Mouse (Mus musculus) forebrain, embryonic 11.5 days (tissue): ENCODE measurements around the gene Ikzf1. TPM values are rescaled to one million over a fixed set of nuclear protein-coding genes. Genes with fewer than 3 reads are reported as not detected.

Experiments used
- ATAC-seq: fragments of 200-750 bp; cut with Nextera tagmentation; replicated peaks from 2 replicates; pipeline ENCODE4 v1.8.0; 2017; ENCODE audit warnings: moderate TSS enrichment; ENCODE audit not compliant: low FRiP score
- DNase-seq: peaks from one replicate; pipeline ENCODE4 v3.0.0-alpha.2; 2017; ENCODE audit warnings: low spot score
- H3K27ac ChIP-seq: fragments of 300-500 bp; sonication (generic); 2 replicates; pipeline ENCODE4 v1.5.1; 2014; ENCODE audit warnings: low read depth, low read length
- H3K27me3 ChIP-seq: fragments of 300-500 bp; sonication (generic); 2 replicates; pipeline ENCODE4 v1.6.1; 2014; ENCODE audit warnings: mild to moderate bottlenecking, low read length, mixed read lengths; ENCODE audit not compliant: control insufficient read depth, insufficient read depth
- H3K36me3 ChIP-seq: fragments of 300-500 bp; sonication (generic); 2 replicates; pipeline ENCODE4 v1.6.1; 2014; ENCODE audit warnings: mild to moderate bottlenecking, low read length, moderate library complexity, mixed read lengths; ENCODE audit not compliant: control insufficient read depth, insufficient read depth
- H3K4me1 ChIP-seq: fragments of 300-500 bp; sonication (generic); replicated peaks from 2 replicates; pipeline ENCODE4 v1.6.1; 2014; ENCODE audit warnings: low read length, mixed read lengths; ENCODE audit not compliant: control insufficient read depth, insufficient read depth
- H3K4me2 ChIP-seq: fragments of 300-500 bp; sonication (generic); 2 replicates; pipeline ENCODE4 v1.6.1; 2014; ENCODE audit warnings: low read depth, mild to moderate bottlenecking, low read length, moderate library complexity, mixed read lengths; ENCODE audit not compliant: severe bottlenecking
- H3K4me3 ChIP-seq: fragments of 300-500 bp; sonication (generic); 2 replicates; pipeline ENCODE4 v1.5.1; 2014; ENCODE audit warnings: low read depth, low read length
- H3K9ac ChIP-seq: fragments of 300-500 bp; sonication (generic); 2 replicates; pipeline ENCODE4 v1.6.1; 2014; ENCODE audit warnings: low read length
- H3K9me3 ChIP-seq: fragments of 300-500 bp; sonication (generic); 2 replicates; pipeline ENCODE4 v1.6.1; 2016; ENCODE audit warnings: low read length, mixed read lengths; ENCODE audit not compliant: control insufficient read depth
- WGBS: fragments of 180-500 bp; shearing (Covaris S2); extraction: QIAGEN DNeasy Blood & Tissue Kit; methylation state at CpG from one replicate; pipeline ENCODE4 v1.1.7; 2014; 5-methylcytosine and 5-hydroxymethylcytosine counted together
- polyA plus RNA-seq: library from polyadenylated mRNA; unstranded; fragments of >200 nt; fragmentation: Nextera tagmentation; extraction: Ambion mirVana; gene quantifications from 2 replicates; pipeline ENCODE4 v1.2.1, GENCODE M21; 2014

Gene Ikzf1
- polyA plus RNA-seq, 1 experiment from 2014 or later, result 3.4 TPM

DNA sequence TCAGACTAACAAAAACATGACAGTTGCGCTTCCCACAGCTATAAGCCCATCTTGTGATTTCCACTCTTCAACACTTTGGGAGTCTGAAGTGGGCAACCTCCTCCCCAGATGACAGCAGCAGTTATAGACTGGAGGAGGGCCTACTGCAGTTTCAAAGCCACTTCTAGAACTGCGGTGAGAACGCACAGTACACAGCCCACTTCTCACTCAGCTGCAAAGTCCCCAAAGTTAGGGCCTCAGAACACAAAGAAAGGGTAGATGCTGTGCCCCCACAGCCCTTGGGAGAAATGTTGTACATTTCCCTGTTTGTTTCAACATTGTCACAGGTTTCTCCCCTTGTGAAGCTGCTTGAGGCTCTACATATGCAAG lies 16.9 kb upstream of the Ikzf1 start:
- Histone ChIP-seq H3K9ac (no peak overlapping the region), H3K9me3 (no peaks in the 10 kb centered on the region), H3K27me3 (no peaks in the 10 kb centered on the region), H3K4me2 (no peak overlapping the region), H3K36me3 (no peaks in the 10 kb centered on the region), H3K4me1 (no peaks in the 10 kb centered on the region), H3K27ac (no peak overlapping the region), H3K4me3 (no peak overlapping the region)
- DNase-seq (no peak), ATAC-seq (no peak)
- 96% methylated on average over 3 of the region's 3 CpGs for WGBS

DNA sequence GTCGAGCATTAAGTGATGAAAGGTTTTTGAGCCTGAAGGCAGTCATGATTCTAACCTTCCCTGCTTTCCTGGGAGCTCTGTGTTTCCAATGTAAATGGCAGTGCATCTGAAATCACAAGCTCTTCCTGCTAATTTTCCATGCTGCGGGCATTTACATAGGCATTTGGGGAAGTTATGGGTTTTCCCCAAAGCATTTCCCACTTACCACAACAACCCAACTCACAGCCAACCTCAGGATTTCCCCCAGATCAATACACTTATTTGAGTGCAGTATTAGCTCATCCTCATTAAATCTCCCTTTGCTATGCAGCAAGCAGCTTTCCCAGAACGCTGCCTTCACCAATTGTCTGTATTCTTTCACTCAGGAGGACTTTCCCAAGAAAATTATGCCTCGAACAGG lies 11.8 kb upstream of the Ikzf1 start:
- Histone ChIP-seq H3K9ac (no peak overlapping the region), H3K4me1 (no peaks in the 10 kb centered on the region), H3K4me2 (no peak overlapping the region), H3K27ac (no peak overlapping the region), H3K9me3 (no peaks in the 10 kb centered on the region), H3K36me3 (no peaks in the 10 kb centered on the region), H3K4me3 (no peak overlapping the region), H3K27me3 (no peaks in the 10 kb centered on the region)
- 72% methylated on average over 4 of the region's 4 CpGs for WGBS
- no peak for DNase-seq
- no peak for ATAC-seq

DNA sequence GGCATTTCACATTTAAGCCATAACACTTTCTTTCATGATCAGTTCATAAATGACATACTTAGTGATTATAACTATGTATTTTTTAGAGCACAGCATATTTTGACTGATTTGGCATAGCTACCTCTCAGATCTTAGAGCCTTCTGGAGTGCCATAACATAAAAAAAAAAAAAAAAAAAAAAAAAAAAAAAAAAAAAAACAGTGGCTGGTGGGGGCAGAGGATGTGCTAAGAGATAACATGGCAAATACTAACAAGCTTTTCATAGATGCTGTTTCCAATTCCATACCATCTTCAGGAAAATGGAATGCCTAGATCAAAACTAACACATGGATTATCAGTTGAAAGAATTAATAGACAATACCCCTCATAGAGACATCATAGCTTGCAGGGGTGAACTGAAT lies 9.7 kb upstream of the Ikzf1 start:
- Histone ChIP-seq H3K4me1 (no peaks in the 10 kb centered on the region), H3K4me3 (no peak overlapping the region), H3K9ac (no peak overlapping the region), H3K27me3 (no peaks in the 10 kb centered on the region), H3K36me3 (no peaks in the 10 kb centered on the region), H3K27ac (no peak overlapping the region), H3K4me2 (no peak overlapping the region), H3K9me3 (no peaks in the 10 kb centered on the region)
- DNase-seq (no peak), ATAC-seq (no peak)

DNA sequence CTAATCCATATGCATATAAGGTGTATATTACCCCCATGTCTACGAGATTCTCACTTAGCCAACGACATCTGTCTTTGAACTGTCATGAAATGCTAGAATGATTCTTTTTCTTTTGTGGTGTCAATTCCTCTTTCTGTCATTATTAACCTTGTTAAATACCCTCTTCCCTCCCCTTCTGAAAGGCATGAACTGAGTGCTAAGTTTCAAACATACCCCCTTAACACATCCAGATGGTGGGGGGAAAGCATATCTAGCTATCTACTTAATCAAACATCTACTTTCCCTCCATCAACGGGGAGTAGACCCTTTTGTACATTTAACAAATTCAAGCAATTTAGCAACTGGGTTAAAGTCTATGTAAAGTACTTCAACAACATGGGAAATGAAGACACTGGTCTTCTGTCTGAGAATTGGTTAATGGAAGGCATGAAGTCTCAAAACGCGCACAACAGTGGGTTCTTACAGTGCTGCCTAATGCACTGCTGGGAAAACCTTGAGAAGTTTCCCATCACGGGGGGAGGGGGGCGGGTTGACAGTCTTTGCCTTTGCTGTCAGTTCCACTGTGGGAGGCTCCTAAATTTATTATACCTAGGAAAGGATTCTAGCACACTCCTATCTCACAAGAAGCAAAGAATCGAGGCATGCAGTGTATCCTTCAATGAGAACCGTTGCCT lies 8.6 kb upstream of the Ikzf1 start:
- no peak overlapping the region for H3K9ac ChIP-seq
- no peaks in the 10 kb centered on the region for H3K9me3 ChIP-seq
- H3K27ac ChIP-seq, result no peak overlapping the region
- DNase-seq (no peak), ATAC-seq (no peak)
- no peaks in the 10 kb centered on the region for H3K36me3 ChIP-seq
- no peak overlapping the region for H3K4me2 ChIP-seq
- 88% methylated on average over 9 of the region's 9 CpGs for WGBS
- no peaks in the 10 kb centered on the region for H3K27me3 ChIP-seq
- H3K4me3 ChIP-seq, result no peak overlapping the region
- no peaks in the 10 kb centered on the region for H3K4me1 ChIP-seq

DNA sequence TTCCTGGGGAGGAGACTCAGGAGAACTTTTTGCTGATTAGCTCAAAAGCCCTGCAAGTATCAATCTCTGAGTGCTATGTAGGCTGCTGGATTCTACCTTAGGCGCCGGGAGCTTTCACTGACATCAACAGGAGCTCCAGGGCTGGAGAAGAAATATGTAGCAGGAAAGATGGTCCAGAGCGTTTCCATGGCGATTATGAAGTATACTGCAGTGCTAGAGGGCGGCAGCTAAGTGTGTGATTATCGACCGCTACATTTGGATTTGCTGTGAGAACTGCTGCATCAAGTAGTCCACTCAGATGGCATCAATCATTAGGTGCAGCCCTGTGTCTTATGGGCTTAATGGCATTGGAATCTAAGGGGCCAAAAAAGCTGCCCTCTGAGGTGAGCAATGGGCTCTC lies 7.6 kb upstream of the Ikzf1 start:
- Histone ChIP-seq H3K4me1 (no peaks in the 10 kb centered on the region), H3K27ac (no peak overlapping the region), H3K9me3 (no peaks in the 10 kb centered on the region), H3K9ac (no peak overlapping the region), H3K36me3 (no peaks in the 10 kb centered on the region), H3K27me3 (no peaks in the 10 kb centered on the region), H3K4me3 (no peak overlapping the region), H3K4me2 (no peak overlapping the region)
- 93% methylated on average over 7 of the region's 7 CpGs for WGBS
- DNase-seq, result no peak
- no peak for ATAC-seq

DNA sequence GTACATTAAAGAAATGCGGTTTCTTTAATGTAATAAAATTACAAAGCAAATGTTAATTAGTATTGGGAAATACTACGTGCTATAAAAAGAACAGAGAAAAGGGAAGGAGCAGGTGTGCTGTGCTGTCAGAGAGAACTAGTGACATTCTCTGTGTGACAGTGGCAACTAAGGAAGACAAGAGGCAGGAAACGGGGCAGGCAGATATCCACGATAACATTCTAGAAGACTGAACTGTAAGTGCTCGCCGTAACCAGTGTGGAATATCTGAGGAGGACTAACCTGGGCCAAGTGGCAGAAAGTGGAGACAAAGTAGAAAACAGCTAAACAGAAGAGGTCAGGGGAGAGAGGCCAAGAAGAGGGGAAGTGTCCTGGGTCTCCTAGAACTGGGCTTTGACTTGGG lies 5.8 kb upstream of the Ikzf1 start:
- Histone ChIP-seq H3K27me3 (no peaks in the 10 kb centered on the region; the same call in 1 of the 2 replicates), H3K36me3 (no peaks in the 10 kb centered on the region), H3K4me3 (no peak overlapping the region), H3K4me2 (no peak overlapping the region), H3K27ac (no peak overlapping the region), H3K4me1 (no peaks in the 10 kb centered on the region), H3K9ac (no peak overlapping the region), H3K9me3 (no peaks in the 10 kb centered on the region)
- no peak for DNase-seq
- 84% methylated on average over 6 of the region's 6 CpGs for WGBS
- no peak for ATAC-seq

DNA sequence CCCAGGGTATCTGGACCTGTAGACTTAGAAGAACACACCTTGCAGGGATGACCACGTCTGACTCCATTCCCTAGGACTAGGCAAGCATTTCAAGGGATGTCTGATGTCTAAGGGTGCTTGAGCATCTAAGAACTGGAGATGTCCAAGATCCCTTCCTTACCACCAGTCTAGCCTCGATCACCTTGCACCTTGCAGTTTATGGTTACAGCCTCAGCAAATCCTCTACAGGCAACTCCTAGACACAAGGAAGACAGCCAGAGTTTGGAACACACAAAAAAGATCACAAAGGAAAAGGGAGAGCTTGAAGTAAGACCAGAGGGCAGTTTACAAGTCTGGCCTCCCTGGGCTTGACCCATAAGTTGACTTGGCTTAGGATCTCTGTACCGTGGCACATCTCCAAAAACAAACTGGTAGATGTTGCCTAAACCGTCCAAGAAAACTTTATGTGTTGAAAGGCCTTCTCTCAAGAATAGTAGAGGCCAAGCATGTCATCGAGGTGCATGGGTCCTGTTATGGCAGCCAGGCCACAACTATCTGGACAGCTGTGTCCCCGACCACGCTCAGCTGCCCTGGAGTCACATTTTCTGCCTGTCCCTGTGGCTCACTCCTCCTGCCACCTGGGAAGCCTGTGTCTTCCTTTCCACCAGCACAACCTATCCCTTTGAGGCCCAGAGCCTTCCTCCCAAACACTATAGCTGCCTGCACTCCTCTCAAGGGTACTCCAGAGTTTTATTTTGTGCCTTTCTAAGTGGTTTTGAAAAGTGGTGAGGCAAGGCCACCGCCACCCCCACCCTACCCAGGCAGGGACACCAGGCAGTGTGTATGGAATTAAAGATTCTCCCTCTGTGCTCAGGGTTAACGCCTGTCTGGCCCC lies 510 bp upstream of the Ikzf1 start:
- Histone ChIP-seq H3K9ac (no peak overlapping the region), H3K4me3 (no peak overlapping the region), H3K36me3 (no peaks in the 10 kb centered on the region), H3K4me2 (no peak overlapping the region; the same call in 1 of the 2 replicates), H3K9me3 (no peaks in the 10 kb centered on the region), H3K4me1 (peaks cover 4% of the 10 kb centered on the region; the same call in 1 of the 2 replicates), H3K27me3 (peaks cover 15% of the 10 kb centered on the region), H3K27ac (no peak overlapping the region)
- 71% methylated on average over 9 of the region's 9 CpGs for WGBS
- DNase-seq, result no peak
- no peak for ATAC-seq

DNA sequence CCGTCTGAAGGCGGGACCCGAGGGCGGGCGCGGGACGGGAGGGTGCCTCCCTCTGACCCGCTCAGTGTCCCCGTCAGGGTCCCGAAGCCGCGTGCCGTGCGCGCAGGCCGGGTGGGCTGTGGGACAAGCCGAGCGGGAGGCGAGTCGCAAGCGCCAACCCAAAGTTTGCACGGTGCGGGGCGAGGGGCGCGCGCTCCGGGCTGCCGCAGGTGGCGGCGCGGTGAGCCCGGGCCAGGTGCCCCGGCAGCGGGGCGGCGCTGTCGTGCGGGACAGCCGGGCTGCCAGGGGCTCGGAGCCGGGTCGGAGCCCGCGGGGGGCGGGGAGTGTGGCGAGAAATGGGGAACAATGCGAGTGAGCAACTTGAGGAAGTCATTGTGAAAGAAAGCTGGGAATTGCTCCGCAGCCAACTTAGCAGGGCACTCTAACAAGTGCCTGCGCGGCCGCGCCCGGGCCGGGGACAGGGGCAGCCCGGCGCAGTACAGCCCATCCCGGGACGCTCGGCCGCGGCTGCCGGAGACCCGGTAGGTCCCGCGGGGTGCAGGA lies 1.1 kb downstream of the Ikzf1 start:
- under 1% methylated on average over 64 of the region's 66 CpGs for WGBS
- Histone ChIP-seq H3K4me2 (peak overlapping the region; percentile 97), H3K9me3 (no peaks in the 10 kb centered on the region), H3K9ac (peak overlapping the region; percentile 65), H3K27me3 (peaks cover 15% of the 10 kb centered on the region), H3K36me3 (no peaks in the 10 kb centered on the region), H3K4me1 (peaks cover 4% of the 10 kb centered on the region; the same call in 1 of the 2 replicates), H3K4me3 (peak overlapping the region; percentile 67), H3K27ac (no peak overlapping the region)
- DNase-seq, result peak; percentile 75
- peak; percentile 82 for ATAC-seq
